Mouse (Mus musculus) embryo, embryonic 9.5 days (tissue): ENCODE data around the gene Trim37.

Experiments used
- DNase-seq: peaks from one replicate; pipeline ENCODE4 v3.0.0-alpha.2; 2017; ENCODE audit errors: extremely low spot score

Gene Trim37

GRCm38 (mm10) chr11:87126824-87127816, at the start of gene Trim37:
Gene Trim37 (plus strand): TSS chr11:87127077.
- DNase-seq = peak; percentile 94

- DNase-seq = no peak
Measured at GRCm38 (mm10) chr11:87083712-87084111, 43.2 kb upstream of the Trim37 start.

GRCm38 (mm10) chr11:87085461-87085860, 41.4 kb upstream of the Trim37 start:
- DNase-seq = no peak

GRCm38 (mm10) chr11:87086290-87086984, 40.4 kb upstream of the Trim37 start, which contains the start of gene Smg8:
Gene Smg8 (minus strand): TSS chr11:87086774.
- DNase-seq = peak; percentile 85

GRCm38 (mm10) chr11:87087142-87087541, 39.7 kb upstream of the Trim37 start:
- no peak for DNase-seq

GRCm38 (mm10) chr11:87108409-87108754, 18.5 kb upstream of the Trim37 start, which contains the start of gene Prr11:
Gene Prr11 (minus strand): TSS chr11:87108708.
- DNase-seq = no peak

- DNase-seq = peak; percentile 98
Measured at GRCm38 (mm10) chr11:87108755-87109518, 17.9 kb upstream of the Trim37 start, which contains the start of gene Ska2. Gene Ska2 (plus strand): TSS chr11:87109234.

- no peak for DNase-seq
Measured at GRCm38 (mm10) chr11:87109519-87110171, 17.2 kb upstream of the Trim37 start.

GRCm38 (mm10) chr11:87110172-87110909, 16.5 kb upstream of the Trim37 start:
- DNase-seq = no peak

GRCm38 (mm10) chr11:87121864-87122263, 5.0 kb upstream of the Trim37 start:
- no peak for DNase-seq

- DNase-seq = no peak
Measured at GRCm38 (mm10) chr11:87125562-87125961, 1.3 kb upstream of the Trim37 start.

- peak; percentile 57 for DNase-seq
Measured at GRCm38 (mm10) chr11:87126281-87126823, 525 bp upstream of the Trim37 start.

- DNase-seq = no peak
Measured at GRCm38 (mm10) chr11:87136233-87136632, 9.4 kb downstream of the Trim37 start.

- no peak for DNase-seq
Measured at GRCm38 (mm10) chr11:87158012-87158411, 31.1 kb downstream of the Trim37 start.

GRCm38 (mm10) chr11:87162687-87163086, 35.8 kb downstream of the Trim37 start:
- no peak for DNase-seq

GRCm38 (mm10) chr11:87163751-87164150, 36.9 kb downstream of the Trim37 start:
- DNase-seq = no peak

GRCm38 (mm10) chr11:87173625-87174024, 46.7 kb downstream of the Trim37 start:
- DNase-seq = no peak

GRCm38 (mm10) chr11:87175031-87175430, 48.2 kb downstream of the Trim37 start:
- DNase-seq = no peak

- DNase-seq = no peak
Measured at GRCm38 (mm10) chr11:87212313-87212712, 85.4 kb downstream of the Trim37 start.

- no peak for DNase-seq
Measured at GRCm38 (mm10) chr11:87222686-87223085, 95.8 kb downstream of the Trim37 start.
